Mouse (Mus musculus): ENCODE results near the gene Fam163a. TPM values are rescaled to one million over a fixed set of nuclear protein-coding genes. Genes with fewer than 3 reads are reported as not detected.

The Fam163a gene
- total and polyA plus RNA-seq, 3 experiments, result 0.11 TPM; not detected in 2

GRCm38 (mm10) chr1:156037144-156037583 is 167.7 kb downstream of the Fam163a start:
- peaks cover 40% of the 10 kb centered on the region for H3K4me1 ChIP-seq (ENCODE audit: insufficient read depth, low read depth, low read length)
- ATAC-seq (ENCODE audit: extremely low read depth, insufficient number of reproducible peaks, low FRiP score, poor library complexity, severe bottlenecking), result no peak
- H3K4me3 ChIP-seq (ENCODE audit: low read depth, low read length), result peak overlapping the region; percentile 94
- no peak for DNase-seq (ENCODE audit: low spot score)
- H3K9me3 ChIP-seq (replicated peaks), result no peaks in the 10 kb centered on the region
- H3K36me3 ChIP-seq (replicated peaks), result peaks cover 24% of the 10 kb centered on the region
- H3K27me3 ChIP-seq (ENCODE audit: insufficient read depth, low read length), result no peaks in the 10 kb centered on the region
- TF ChIP-seq TAL1 (conservative IDR thresholded peaks at IDR 0.05; ENCODE audit: low read depth, low read length) (no peak), CTCF (IDR thresholded peaks at IDR 0.05; ENCODE audit: low read depth, low read length) (no peak), GATA1 (IDR thresholded peaks at IDR 0.05; ENCODE audit: borderline replicate concordance, low read length) (no peak), POLR2AphosphoS5 (IDR thresholded peaks at IDR 0.05; ENCODE audit: insufficient replicate concordance, low read depth, low read length) (no peak), GATA2 (IDR thresholded peaks at IDR 0.05; ENCODE audit: borderline replicate concordance, low read depth, low read length) (no peak)

- H3K4me1 ChIP-seq (ENCODE audit: insufficient read depth, low read depth, low read length), result peaks cover 35% of the 10 kb centered on the region
- peak; percentile 23; the same call in 1 of the 2 replicates for TF ChIP-seq CTCF (IDR thresholded peaks at IDR 0.05; ENCODE audit: low read depth, low read length)
- TF ChIP-seq POLR2AphosphoS5 (IDR thresholded peaks at IDR 0.05; ENCODE audit: insufficient replicate concordance, low read depth, low read length), result no peak; the same call in 1 of the 2 replicates
- no peak for TF ChIP-seq GATA1 (IDR thresholded peaks at IDR 0.05; ENCODE audit: borderline replicate concordance, low read length)
- DNase-seq (ENCODE audit: low spot score) (peak; percentile 92), ATAC-seq (ENCODE audit: extremely low read depth, insufficient number of reproducible peaks, low FRiP score, poor library complexity, severe bottlenecking) (peak; percentile 77)
- H3K9me3 ChIP-seq (replicated peaks), result no peaks in the 10 kb centered on the region
- H3K4me3 ChIP-seq (ENCODE audit: low read depth, low read length), result peak within 1 kb of the TSS; percentile 94
- H3K27me3 ChIP-seq (ENCODE audit: insufficient read depth, low read length), result no peaks in the 10 kb centered on the region
- H3K36me3 ChIP-seq (replicated peaks), result peaks cover 30% of the 10 kb centered on the region
Observed at GRCm38 (mm10) chr1:156035930-156036737, 168.7 kb downstream of the Fam163a start, which contains the start of gene Tor1aip1. Gene Tor1aip1 (minus strand): TSS chr1:156036480.

GRCm38 (mm10) chr1:156035269-156035929 is 169.4 kb downstream of the Fam163a start, which contains the start of gene Tor1aip2:
Gene Tor1aip2 (plus strand): TSS chr1:156035403.
- DNase-seq (ENCODE audit: low spot score) (peak; percentile 85), ATAC-seq (ENCODE audit: extremely low read depth, insufficient number of reproducible peaks, low FRiP score, poor library complexity, severe bottlenecking) (peak; percentile 38; the same call in 1 of the 2 replicates)
- Histone ChIP-seq H3K4me3 (ENCODE audit: low read depth, low read length) (peak within 1 kb of the TSS; percentile 94), H3K9me3 (replicated peaks) (no peaks in the 10 kb centered on the region), H3K36me3 (replicated peaks) (peaks cover 37% of the 10 kb centered on the region), H3K27me3 (ENCODE audit: insufficient read depth, low read length) (no peaks in the 10 kb centered on the region), H3K4me1 (ENCODE audit: insufficient read depth, low read depth, low read length) (peaks cover 33% of the 10 kb centered on the region)
- no peak for TF ChIP-seq POLR2AphosphoS5 (IDR thresholded peaks at IDR 0.05; ENCODE audit: insufficient replicate concordance, low read depth, low read length)
- no peak for TF ChIP-seq TAL1 (conservative IDR thresholded peaks at IDR 0.05; ENCODE audit: low read depth, low read length)
- no peak for TF ChIP-seq CTCF (IDR thresholded peaks at IDR 0.05; ENCODE audit: low read depth, low read length)
- no peak for TF ChIP-seq GATA1 (IDR thresholded peaks at IDR 0.05; ENCODE audit: borderline replicate concordance, low read length)
- TF ChIP-seq GATA2 (IDR thresholded peaks at IDR 0.05; ENCODE audit: borderline replicate concordance, low read depth, low read length), result no peak

- ATAC-seq (ENCODE audit: extremely low read depth, insufficient number of reproducible peaks, low FRiP score, poor library complexity, severe bottlenecking) (no peak), DNase-seq (ENCODE audit: low spot score) (no peak)
- no peaks in the 10 kb centered on the region for H3K27me3 ChIP-seq (ENCODE audit: insufficient read depth, low read length)
- H3K36me3 ChIP-seq (replicated peaks), result peaks cover 44% of the 10 kb centered on the region
- H3K9me3 ChIP-seq (replicated peaks), result no peaks in the 10 kb centered on the region
- H3K4me1 ChIP-seq (ENCODE audit: insufficient read depth, low read depth, low read length), result peaks cover 29% of the 10 kb centered on the region
- peak overlapping the region; percentile 94 for H3K4me3 ChIP-seq (ENCODE audit: low read depth, low read length)
- TF ChIP-seq CTCF (IDR thresholded peaks at IDR 0.05; ENCODE audit: low read depth, low read length) (no peak), GATA2 (IDR thresholded peaks at IDR 0.05; ENCODE audit: borderline replicate concordance, low read depth, low read length) (no peak), POLR2AphosphoS5 (IDR thresholded peaks at IDR 0.05; ENCODE audit: insufficient replicate concordance, low read depth, low read length) (no peak)
Observed at GRCm38 (mm10) chr1:156034661-156035060, 170.2 kb downstream of the Fam163a start.

GRCm38 (mm10) chr1:156033921-156034320 is 170.9 kb downstream of the Fam163a start:
- H3K4me1 ChIP-seq (ENCODE audit: insufficient read depth, low read depth, low read length), result peaks cover 22% of the 10 kb centered on the region
- peaks cover 51% of the 10 kb centered on the region for H3K36me3 ChIP-seq (replicated peaks)
- H3K4me3 ChIP-seq (ENCODE audit: low read depth, low read length), result no peak overlapping the region; the same call in 1 of the 2 replicates

More at GRCm38 (mm10) chr1:156033921-156034320, 170.9 kb downstream of the Fam163a start:
- ATAC-seq (ENCODE audit: extremely low read depth, insufficient number of reproducible peaks, low FRiP score, poor library complexity, severe bottlenecking), result no peak
- DNase-seq (ENCODE audit: low spot score), result no peak
- Histone ChIP-seq H3K27me3 (ENCODE audit: insufficient read depth, low read length) (no peaks in the 10 kb centered on the region), H3K9me3 (replicated peaks) (no peaks in the 10 kb centered on the region)
- TF ChIP-seq POLR2AphosphoS5 (IDR thresholded peaks at IDR 0.05; ENCODE audit: insufficient replicate concordance, low read depth, low read length) (no peak), CTCF (IDR thresholded peaks at IDR 0.05; ENCODE audit: low read depth, low read length) (no peak), GATA2 (IDR thresholded peaks at IDR 0.05; ENCODE audit: borderline replicate concordance, low read depth, low read length) (no peak), TAL1 (conservative IDR thresholded peaks at IDR 0.05; ENCODE audit: low read depth, low read length) (no peak), GATA1 (IDR thresholded peaks at IDR 0.05; ENCODE audit: borderline replicate concordance, low read length) (no peak)
